Mouse (Mus musculus): ENCODE data around the gene Gcdh. TPM values are rescaled to one million over a fixed set of nuclear protein-coding genes. Genes with fewer than 3 reads are reported as not detected.
A peak's percentile ranks its signal among the peaks of the same experiment; 100 is the strongest.

Gene Gcdh
- polyA plus RNA-seq, 1 experiment from 2014 or later: 56.7 TPM

DNA sequence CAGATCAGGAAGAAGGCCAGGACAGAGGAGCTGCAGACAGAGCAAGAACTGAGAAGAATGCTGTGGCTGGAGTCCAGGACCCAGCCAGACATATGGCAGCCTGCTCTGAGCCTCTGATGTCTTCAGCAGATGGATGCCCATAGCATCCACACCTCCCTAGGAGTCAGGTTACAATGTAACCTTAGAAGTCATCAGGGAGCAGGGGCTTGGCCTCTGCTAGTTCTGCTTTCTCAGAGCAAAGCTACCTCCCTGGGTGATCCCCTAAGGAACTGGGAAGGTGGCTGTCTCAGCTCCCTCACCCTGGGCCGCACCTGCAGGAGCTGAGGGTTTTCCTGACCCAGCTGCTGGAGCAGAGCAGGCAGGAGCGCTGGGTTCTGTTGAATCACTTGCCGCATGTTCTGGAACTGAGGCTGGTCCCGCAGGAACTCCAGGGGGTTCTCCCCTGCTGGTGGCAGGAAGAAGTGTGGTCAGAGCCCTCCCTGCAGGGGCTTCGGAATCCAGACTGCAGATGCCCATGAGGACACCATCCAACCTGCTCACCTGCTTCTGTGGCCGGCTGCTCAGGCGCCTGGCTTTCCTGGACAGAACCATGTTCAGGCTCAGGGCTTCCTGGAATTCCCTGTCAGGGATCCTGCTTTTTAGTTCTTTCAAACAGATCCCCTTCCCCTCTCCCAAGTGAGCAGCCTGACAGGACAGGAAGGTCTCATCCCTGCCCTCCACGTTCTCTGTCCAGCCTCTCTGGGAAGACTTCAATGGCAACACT lies 56.4 kb downstream of the Gcdh start:
- Histone ChIP-seq H3K4me1 (replicated peaks; ENCODE audit: control insufficient read depth, insufficient read depth, low read length) (peaks cover 47% of the 10 kb centered on the region), H3K9me3 (ENCODE audit: control insufficient read depth, low read length) (no peaks in the 10 kb centered on the region), H3K27me3 (replicated peaks; ENCODE audit: control insufficient read depth, insufficient read depth, low read length) (no peaks in the 10 kb centered on the region), H3K27ac (ENCODE audit: low read depth, low read length) (peak overlapping the region; percentile 54), H3K4me2 (peak overlapping the region; percentile 67), H3K36me3 (ENCODE audit: control insufficient read depth, insufficient read depth, low read length) (peaks cover 44% of the 10 kb centered on the region), H3K4me3 (ENCODE audit: low read depth, low read length) (peak overlapping the region; percentile 34), H3K9ac (ENCODE audit: low read depth, low read length) (peak overlapping the region; percentile 41)
- DNase-seq (ENCODE audit: low spot score): no peak
- no peak for ATAC-seq (replicated peaks; ENCODE audit: low FRiP score)
- WGBS: 68% methylated on average over 8 of the region's 8 CpGs

Small RNA genes within 50 kb of the gene (microRNA-seq; reads per million reads assigned to microRNA genes)
- not detected for gene Gm24197 (ENCODE audit: borderline number of aligned reads)
- gene Mir7069 (ENCODE audit: borderline number of aligned reads): 11.6 reads per million, percentile 24 among the genes with 10 or more reads in this experiment

Other genes with a start within 250 kb of the Gcdh start
- 46.5 and 50.1 TPM in 2 replicates for gene Ier2, start 231.1 kb downstream of the Gcdh start, polyA plus RNA-seq (2014; fragmentation: Nextera tagmentation; extraction: Ambion mirVana)
- gene Trmt1, start 207.6 kb downstream of the Gcdh start, polyA plus RNA-seq (2014; fragmentation: Nextera tagmentation; extraction: Ambion mirVana): 94.1 and 95.6 TPM in 2 replicates
- 23.0 and 25.2 TPM in 2 replicates for gene Nacc1, start 206.1 kb downstream of the Gcdh start, polyA plus RNA-seq (2014; fragmentation: Nextera tagmentation; extraction: Ambion mirVana)
- gene Lyl1, start 192.5 kb downstream of the Gcdh start, polyA plus RNA-seq (2014; fragmentation: Nextera tagmentation; extraction: Ambion mirVana): 67.9 and 68.6 TPM in 2 replicates
- 11.8 and 12.3 TPM in 2 replicates for gene G430095P16Rik, start 170.9 kb downstream of the Gcdh start, polyA plus RNA-seq (2014; fragmentation: Nextera tagmentation; extraction: Ambion mirVana)
- 5.0 and 7.1 TPM in 2 replicates for gene Nfix, start 93.6 kb downstream of the Gcdh start, polyA plus RNA-seq (2014; fragmentation: Nextera tagmentation; extraction: Ambion mirVana)
- 4.5 and 4.9 TPM in 2 replicates for gene Dand5, start 71.1 kb downstream of the Gcdh start, polyA plus RNA-seq (2014; fragmentation: Nextera tagmentation; extraction: Ambion mirVana)
- 87.8 and 90.6 TPM in 2 replicates for gene Gadd45gip1, start 62.4 kb downstream of the Gcdh start, polyA plus RNA-seq (2014; fragmentation: Nextera tagmentation; extraction: Ambion mirVana)
- gene Rad23a, start 53.3 kb downstream of the Gcdh start, polyA plus RNA-seq (2014; fragmentation: Nextera tagmentation; extraction: Ambion mirVana): 188 and 191 TPM in 2 replicates
- gene Calr, start 47.0 kb downstream of the Gcdh start, polyA plus RNA-seq (2014; fragmentation: Nextera tagmentation; extraction: Ambion mirVana): 860 and 893 TPM in 2 replicates
- gene Farsa, start 36.9 kb downstream of the Gcdh start, polyA plus RNA-seq (2014; fragmentation: Nextera tagmentation; extraction: Ambion mirVana): 130 TPM in 2 replicates
- 144 and 160 TPM in 2 replicates for gene Syce2, start 21.8 kb downstream of the Gcdh start, polyA plus RNA-seq (2014; fragmentation: Nextera tagmentation; extraction: Ambion mirVana)
- gene Klf1, start 8.0 kb upstream of the Gcdh start, polyA plus RNA-seq (2014; fragmentation: Nextera tagmentation; extraction: Ambion mirVana): 458 and 504 TPM in 2 replicates
- gene Dnase2a, start 14.6 kb upstream of the Gcdh start, polyA plus RNA-seq (2014; fragmentation: Nextera tagmentation; extraction: Ambion mirVana): 11.5 and 12.7 TPM in 2 replicates
- 0.14 and 0.29 TPM in 2 replicates for gene Mast1, start 43.4 kb upstream of the Gcdh start, polyA plus RNA-seq (2014; fragmentation: Nextera tagmentation; extraction: Ambion mirVana)
- gene Rtbdn, start 53.1 kb upstream of the Gcdh start, polyA plus RNA-seq (2014; fragmentation: Nextera tagmentation; extraction: Ambion mirVana): 0.22 and 0.49 TPM in 2 replicates
- not detected in 2 replicates for gene Gm49661, start 75.5 kb upstream of the Gcdh start, polyA plus RNA-seq (2014; fragmentation: Nextera tagmentation; extraction: Ambion mirVana)
- 1,398 and 1,409 TPM in 2 replicates for gene Prdx2, start 75.7 kb upstream of the Gcdh start, polyA plus RNA-seq (2014; fragmentation: Nextera tagmentation; extraction: Ambion mirVana)
- 195 and 197 TPM in 2 replicates for gene Rnaseh2a, start 75.8 kb upstream of the Gcdh start, polyA plus RNA-seq (2014; fragmentation: Nextera tagmentation; extraction: Ambion mirVana)
- gene Junb, start 84.8 kb upstream of the Gcdh start, polyA plus RNA-seq (2014; fragmentation: Nextera tagmentation; extraction: Ambion mirVana): 21.1 and 23.2 TPM in 2 replicates
- 15.5 and 16.7 TPM in 2 replicates for gene Hook2, start 96.7 kb upstream of the Gcdh start, polyA plus RNA-seq (2014; fragmentation: Nextera tagmentation; extraction: Ambion mirVana)
- 0.13 TPM in 1 of 2 replicates, not detected in the other for gene Best2, start 120.6 kb upstream of the Gcdh start, polyA plus RNA-seq (2014; fragmentation: Nextera tagmentation; extraction: Ambion mirVana)
- gene Asna1, start 131.4 kb upstream of the Gcdh start, polyA plus RNA-seq (2014; fragmentation: Nextera tagmentation; extraction: Ambion mirVana): 100 and 103 TPM in 2 replicates
- 126 and 138 TPM in 2 replicates for gene Trir, start 132.9 kb upstream of the Gcdh start, polyA plus RNA-seq (2014; fragmentation: Nextera tagmentation; extraction: Ambion mirVana)
- gene Tnpo2, start 143.0 kb upstream of the Gcdh start, polyA plus RNA-seq (2014; fragmentation: Nextera tagmentation; extraction: Ambion mirVana): 17.7 and 19.3 TPM in 2 replicates
- 15.5 and 17.4 TPM in 2 replicates for gene Fbxw9, start 166.1 kb upstream of the Gcdh start, polyA plus RNA-seq (2014; fragmentation: Nextera tagmentation; extraction: Ambion mirVana)
- not detected in 2 replicates for gene Gm5741, start 174.1 kb upstream of the Gcdh start, polyA plus RNA-seq (2014; fragmentation: Nextera tagmentation; extraction: Ambion mirVana)
- gene Dhps, start 177.8 kb upstream of the Gcdh start, polyA plus RNA-seq (2014; fragmentation: Nextera tagmentation; extraction: Ambion mirVana): 72.5 and 73.8 TPM in 2 replicates
- 103 and 105 TPM in 2 replicates for gene Wdr83os, start 186.8 kb upstream of the Gcdh start, polyA plus RNA-seq (2014; fragmentation: Nextera tagmentation; extraction: Ambion mirVana)
- gene Wdr83, start 187.4 kb upstream of the Gcdh start, polyA plus RNA-seq (2014; fragmentation: Nextera tagmentation; extraction: Ambion mirVana): 46.4 and 50.4 TPM in 2 replicates
- 38.6 and 40.3 TPM in 2 replicates for gene Man2b1, start 189.3 kb upstream of the Gcdh start, polyA plus RNA-seq (2014; fragmentation: Nextera tagmentation; extraction: Ambion mirVana)
- 0.71 and 1.1 TPM in 2 replicates for gene Zfp791, start 229.2 kb upstream of the Gcdh start, polyA plus RNA-seq (2014; fragmentation: Nextera tagmentation; extraction: Ambion mirVana)

Measured in liver, embryonic 11.5 days (tissue).